Mouse (Mus musculus) layer of hippocampus, postnatal 10 days (tissue): Measurements from ENCODE around the gene Zfand5. TPM values are rescaled to one million over a fixed set of nuclear protein-coding genes. Genes with fewer than 3 reads are reported as not detected.
"Not testable (repeated sequence)": the region's sequence is repeated elsewhere in the genome, so short reads cannot be mapped to it uniquely, and the experiment has no call there.

Experiments used
- DNase-seq, 2 experiments: peaks; one replicate each; pipeline ENCODE4 v3.0.0; 2021; ENCODE audit warnings: low spot score in 2 of 2
- long read RNA-seq: library from polyadenylated mRNA; stranded (forward); transcript quantifications from one replicate; pipeline ENCODE4 v2.0.0, GENCODE M21; 2023
- total RNA-seq, 2 experiments: library from RNA; stranded (reverse); gene quantifications; 2 replicates each; pipeline ENCODE4 v1.2.3; 2021

The Zfand5 gene
- 100 to 1,000 TPM; 150 to 156 TPM for total RNA-seq
- long read RNA-seq, full-length matches to known transcripts = 155 of 176 reads
- long read RNA-seq, partial matches to known transcripts = 2 of 176 reads
- long read RNA-seq, other reads (novel, unspliced or antisense) = 19 of 176 reads

DNA sequence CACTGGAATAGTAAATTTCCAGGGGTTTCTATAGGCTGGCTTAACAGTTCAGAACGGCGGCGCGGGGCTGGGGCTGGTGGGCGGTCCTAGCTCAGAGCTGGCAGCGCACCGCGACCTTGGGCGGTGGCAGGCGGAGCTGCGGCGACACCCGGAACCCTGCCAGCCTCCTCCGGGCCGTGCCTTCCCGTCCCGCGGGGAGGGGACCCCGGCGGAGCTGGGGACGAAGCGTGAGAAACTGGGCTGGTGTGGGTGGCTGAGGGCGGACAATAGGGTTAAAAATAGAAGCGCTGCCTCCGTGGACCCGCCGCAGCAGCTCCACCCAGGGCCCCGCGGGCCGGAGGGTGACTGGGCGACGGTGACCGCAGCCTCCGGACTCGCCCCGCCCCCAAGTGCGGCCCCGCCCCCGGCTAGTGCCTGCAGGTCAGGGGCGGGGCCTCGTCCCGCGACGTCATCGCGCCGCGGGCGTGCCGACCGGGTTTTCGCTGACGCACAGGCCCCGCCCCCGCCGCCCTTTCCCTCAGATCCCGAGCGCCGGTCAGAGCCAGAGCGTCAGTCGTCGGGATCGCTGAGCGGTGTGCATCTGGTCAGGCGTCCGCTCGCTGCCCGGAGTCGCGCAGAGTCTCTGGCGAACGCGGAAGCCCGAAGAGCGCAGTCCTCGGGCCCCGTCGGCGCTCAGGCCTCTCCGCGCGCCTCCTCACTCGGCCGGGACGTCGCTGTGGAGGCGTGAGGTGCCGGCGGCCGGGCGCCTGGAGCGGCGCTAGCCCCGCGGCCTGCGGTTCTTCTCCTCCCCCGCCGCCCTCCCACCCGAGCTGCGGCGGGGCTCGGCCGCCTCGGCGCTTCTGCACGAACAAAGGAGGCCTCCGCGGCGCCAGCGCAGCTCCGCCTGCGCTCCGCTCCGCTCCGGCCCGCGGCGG is at the start of gene Zfand5:
TSS of gene Zfand5 (plus strand) at position 538 of the 914 bp plus-strand sequence.
- peak; percentile 98 to 99 for DNase-seq

DNA sequence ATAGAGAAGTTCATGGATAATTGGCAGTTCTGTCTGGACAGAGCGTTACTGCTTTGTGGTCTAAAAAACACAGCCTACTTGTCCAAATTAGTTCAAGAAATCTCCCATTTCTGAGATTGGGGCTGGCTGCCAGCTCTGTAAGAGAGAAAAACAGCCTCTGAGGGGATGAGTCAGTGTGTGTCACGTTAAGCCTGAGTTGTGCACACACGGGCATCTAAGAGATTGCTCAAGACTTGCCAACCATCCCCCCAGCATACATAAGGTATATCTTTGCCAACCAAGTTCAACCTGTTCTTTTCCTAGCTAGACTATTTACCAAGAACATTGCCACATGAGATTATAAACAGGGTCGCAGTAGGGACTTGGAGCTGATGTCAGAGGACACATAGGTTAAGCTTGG is 44.9 kb upstream of the Zfand5 start:
- peak in 1 of 2 experiments; percentile 15 for DNase-seq

DNA sequence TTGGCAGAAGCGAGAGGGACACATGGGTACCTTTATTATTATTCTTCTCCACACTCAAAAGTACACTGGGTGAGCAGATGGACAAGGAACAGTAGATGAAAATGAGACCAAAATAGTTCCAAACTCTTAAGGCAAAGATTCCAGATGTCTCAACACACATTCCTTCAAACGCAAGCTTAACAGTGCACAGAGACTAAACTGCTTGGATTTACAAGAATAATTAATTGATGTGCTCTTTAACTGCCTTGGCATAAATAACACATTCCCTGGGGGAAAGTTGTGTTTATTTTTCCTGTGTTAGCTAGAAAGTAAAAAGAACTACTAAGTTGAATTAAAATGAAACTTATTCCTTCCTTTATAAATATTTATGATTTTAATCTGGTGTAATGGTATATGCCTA is 44.3 kb upstream of the Zfand5 start:
- DNase-seq = no peak

DNA sequence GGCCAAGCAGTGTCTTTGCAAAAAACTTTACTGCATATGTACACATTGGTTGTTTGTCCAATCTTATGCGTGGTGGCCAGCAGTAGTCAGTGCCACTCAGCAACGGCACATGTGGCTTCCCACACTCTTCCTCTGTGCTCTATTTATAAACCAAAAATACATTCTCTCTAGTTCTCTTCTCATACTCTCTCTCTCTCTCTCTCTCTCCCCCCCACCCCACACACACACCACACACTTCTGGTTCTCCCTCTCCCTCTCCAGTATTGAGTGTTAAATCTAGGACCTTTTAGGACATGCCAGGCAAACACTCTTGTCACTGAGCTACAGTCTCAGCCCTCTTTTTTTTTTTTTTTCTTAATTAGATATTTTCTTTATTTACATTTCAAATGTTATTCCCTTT is 23.3 kb upstream of the Zfand5 start:
- not testable (repeated sequence) for DNase-seq

DNA sequence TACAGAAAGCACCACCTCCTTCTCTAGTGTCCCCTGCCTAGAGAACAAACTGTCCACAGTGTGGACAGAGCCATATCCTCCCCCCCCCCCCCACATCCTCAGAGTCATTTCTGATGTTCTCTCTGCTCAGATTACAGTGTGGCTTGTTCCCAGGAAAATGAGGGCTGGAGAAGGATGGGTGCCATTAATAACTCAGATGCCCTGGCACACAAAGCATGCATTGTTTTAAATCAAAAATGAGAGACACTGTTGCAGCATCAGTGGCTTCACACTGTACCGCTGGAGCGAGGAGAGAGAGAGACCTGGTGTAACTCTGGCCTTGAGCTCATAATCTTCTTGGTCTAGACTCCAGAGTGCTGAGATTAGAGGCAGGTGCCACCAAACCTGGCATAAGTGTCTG is 18.2 kb upstream of the Zfand5 start:
- DNase-seq = no peak

DNA sequence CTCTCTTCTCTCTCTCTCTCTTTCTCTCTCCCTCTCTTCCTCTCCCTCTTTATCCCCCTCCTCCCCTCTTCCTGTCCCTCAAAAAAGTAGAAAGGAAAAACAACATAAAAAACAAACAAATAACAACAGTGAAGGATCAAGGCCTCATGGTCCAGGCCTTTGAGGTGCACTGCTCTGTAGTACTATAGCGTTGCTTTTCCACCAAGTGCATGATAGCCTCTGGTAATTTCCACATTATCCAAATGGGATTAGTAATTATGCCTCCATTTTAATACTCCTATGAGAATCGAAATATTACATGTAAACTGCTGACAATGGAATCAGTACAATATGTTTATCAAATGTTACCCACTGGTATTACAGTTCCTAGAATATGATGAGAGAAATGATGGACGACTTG is 16.2 kb upstream of the Zfand5 start:
- DNase-seq = no peak

DNA sequence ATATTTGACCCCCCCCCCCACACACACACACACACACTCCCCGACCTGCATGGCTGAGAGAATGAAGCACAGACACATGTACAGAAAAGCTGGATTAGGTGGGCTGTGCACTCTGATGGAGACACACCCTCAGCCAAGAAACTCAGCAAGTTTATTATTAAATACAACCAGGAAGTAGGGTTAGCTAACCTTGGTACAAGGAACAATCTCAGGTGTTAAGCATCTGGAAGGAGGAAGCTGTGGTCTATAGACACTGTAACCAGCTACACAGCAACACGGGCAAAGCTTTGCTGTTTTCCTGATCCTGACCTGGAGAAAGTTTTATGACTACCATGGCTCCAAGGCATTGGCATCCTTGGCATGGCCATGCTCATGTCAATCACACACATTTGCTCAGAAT is 12.6 kb upstream of the Zfand5 start:
- no peak for DNase-seq

DNA sequence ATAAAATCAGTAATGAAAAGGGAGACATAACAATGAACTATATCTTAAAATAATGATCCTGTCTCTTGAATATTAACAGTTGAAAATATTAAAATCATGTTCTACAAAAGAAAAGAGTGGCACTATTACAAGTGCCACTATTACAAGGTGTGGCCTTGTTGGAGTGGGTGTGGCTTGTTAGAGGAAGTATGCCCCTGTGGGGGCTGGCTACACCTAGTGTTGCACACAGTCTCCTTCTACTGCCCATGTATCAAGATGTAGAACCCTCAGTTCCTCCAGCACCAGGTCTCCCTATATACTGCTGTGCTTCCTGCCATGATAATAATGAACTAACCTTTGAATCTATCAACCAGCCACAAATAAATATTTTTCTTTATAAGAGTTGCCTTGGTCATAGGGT is 11.8 kb upstream of the Zfand5 start:
- no peak for DNase-seq

DNA sequence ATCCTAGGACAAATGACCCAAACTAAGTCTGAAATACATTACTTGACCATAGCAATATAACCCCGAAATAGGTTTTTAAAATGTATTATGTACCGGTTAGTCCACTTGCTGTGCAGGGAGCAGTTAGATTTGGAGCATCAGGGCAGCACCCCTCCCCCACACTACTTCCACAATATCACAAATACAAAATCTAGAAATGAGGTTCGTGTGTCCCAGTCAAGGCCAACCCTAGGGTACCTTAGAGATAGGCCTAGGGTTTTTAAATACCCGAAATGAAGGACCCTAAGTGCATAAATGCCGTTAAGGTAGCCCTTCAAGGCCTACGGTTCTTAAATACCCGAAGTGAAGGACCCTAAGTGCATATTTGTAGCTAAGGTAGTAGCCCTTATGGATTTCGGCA is 892 bp upstream of the Zfand5 start:
- DNase-seq = peak in 1 of 2 experiments; percentile 19

DNA sequence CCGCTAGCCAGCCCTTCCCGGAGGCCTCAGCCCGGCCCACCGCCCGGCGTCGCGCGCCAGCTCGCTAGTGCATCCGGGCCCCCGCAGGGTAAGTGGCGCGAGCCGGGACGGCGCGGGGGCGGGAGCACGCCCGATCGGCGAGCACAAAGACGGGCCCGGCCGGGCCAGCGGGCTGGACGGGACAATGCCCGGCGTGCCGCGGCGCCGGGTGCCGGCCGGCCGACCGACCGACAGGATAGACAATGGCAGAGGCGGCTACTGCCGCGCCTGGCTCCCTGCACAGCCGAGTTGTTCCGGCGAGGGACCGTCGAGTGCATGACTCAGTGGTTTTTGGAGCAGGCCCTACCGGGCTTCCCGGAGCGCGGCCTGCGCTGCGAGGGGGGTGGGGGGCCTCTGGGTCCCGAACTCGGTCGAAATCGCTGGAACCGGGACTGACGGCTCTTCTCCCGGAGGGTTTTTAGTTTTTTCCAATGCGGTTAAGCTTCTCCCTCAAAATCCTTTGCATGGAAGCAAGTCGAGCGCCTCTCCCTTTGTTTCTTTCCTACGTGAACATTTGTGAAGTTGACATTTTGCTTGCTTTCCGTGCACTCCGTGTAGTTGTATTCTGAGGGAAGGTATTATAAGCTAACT is 692 bp downstream of the Zfand5 start:
- DNase-seq = peak; percentile 67 to 76

DNA sequence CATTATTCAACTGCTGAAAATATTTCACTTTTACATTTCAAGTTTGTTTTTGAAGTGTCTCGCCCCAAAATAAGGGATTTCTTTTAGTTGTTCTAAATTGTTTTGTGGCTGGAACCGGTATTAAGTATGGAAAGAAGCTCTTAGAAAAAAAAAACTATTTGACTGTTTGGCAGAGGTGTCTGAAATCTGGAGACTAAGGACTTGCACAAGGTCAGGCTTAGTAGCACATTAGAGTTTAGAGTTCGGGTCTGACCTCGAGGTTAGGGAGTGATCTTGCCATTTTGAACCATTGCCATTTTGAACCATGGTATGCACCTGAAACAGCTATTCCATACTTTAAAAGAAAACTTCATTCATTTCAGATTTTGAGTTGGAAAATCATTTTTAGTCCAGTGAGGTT is 1.4 kb downstream of the Zfand5 start:
- DNase-seq = no peak

DNA sequence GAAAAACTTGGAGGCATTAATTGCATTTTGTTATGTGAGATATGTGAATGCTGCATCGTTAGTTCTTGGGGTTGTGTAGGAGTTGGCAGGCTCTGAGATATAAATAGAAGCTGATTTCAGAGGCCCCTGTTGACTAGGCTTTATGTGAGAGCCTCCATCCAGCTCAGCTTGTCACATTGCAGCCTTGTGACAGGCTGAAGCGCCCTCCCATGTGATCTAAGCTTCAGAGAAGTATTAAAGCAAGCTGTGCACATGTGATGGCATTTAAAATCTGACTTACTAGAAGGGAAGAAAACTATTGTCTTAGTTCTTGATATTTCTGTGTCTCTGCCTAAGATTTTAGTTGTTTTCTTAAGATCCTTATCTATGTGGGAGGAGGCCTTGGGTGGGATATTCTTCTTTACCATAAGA is 2.1 kb downstream of the Zfand5 start:
- peak; percentile 38 to 52 for DNase-seq

DNA sequence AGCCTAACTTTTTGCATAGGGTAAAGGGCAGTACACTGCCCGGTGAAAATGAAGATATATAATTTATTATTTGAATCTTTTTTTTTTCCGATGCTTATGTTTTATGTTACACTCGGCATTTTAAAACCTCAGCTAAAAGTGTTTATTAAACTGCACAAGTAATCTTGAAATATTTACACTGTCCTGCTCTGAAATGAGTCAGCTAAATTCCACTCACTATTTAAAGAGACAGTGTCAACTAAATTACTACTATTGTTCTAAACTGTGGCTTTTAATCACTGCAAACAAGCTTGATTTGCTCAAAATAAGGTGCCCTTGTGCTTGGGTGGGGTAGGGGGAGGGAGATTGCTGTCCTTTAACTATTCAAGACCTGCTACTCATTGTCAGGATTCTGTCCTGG is 2.6 kb downstream of the Zfand5 start:
- DNase-seq = no peak

DNA sequence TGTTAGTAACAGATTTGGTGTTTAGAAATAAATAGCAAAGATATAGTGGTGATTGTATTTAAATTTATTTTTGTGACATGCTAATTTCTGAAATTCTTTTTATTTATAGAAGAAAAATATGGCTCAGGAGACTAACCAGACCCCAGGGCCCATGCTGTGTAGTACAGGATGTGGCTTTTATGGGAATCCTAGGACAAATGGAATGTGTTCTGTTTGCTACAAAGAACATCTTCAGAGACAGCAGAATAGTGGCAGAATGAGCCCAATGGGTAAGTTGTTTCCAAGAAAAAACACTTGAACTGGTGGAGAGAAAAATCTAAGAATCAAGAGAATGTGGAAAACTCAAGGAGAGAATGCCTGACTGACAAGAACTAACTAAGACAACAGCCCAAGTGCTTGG is 4.2 kb downstream of the Zfand5 start:
- DNase-seq = no peak

DNA sequence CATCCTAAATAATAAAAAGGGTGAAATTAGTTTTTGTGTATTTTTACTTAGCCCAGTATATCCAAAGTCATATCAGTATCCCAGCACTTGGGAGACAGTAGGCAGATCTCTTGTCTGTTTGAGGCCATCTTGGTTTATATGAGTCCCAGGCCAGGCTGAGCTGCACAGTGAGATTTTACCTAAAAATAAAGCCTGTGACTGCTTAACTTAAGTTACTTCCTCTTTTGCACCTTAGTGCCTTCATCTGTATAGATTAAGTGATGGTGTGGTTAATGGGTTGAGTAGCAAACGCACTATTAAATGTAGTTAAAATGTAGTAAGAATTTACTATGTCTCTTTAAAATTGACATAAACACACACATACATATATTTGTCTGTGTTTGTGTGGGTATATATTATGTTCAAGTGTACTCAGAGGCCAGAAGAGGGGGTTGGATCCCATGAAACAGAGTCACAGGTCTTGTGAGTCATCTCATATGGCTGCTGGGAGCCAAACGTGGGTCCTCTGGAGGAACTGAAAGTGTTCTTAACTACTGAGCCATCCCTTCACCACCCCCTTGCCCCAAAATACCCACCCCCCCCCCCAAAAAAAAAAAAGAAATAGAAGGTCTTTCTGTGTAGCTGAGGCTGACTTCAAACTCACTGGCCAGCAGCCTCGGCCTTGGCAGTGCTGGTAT is 14.5 kb downstream of the Zfand5 start:
- DNase-seq = no peak

DNA sequence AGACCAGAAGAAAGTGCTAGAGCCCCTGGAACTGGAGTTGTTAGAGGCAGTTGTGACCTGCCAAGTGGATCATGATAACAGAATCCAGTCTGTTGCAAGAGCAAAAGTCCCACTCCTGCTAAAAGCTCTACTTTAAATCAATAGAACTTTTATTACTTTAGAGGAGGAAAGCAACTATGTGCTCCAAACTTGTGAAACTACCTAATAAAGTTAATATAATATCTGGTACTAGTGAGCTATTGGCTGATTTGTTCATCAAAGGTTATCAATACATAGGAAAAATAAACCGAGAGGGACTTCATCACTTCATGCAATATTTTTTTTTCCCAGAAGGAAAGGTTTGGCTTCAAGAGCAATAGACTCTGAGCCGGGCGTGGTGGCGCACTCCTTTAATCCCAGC is 25.3 kb downstream of the Zfand5 start:
- no peak for DNase-seq

DNA sequence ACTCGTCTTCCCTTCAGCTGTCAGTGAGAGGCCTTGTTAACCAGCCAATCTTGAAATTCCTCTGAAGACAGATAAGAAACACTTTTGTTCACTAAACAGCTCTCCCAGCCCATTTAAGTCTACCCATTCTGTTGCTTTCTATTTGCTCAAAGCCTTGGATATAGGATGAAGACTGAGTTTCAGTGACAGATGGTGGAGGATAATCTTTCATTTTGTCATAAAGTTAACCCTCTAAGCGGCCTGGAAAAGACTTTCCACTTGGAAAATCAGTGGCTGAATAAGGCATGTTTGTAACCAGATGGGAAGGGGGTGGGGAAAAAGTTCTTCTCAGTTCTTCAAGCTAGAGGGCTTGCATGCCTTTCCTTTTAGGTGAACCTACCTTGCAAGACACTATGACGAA is 29.7 kb downstream of the Zfand5 start:
- no peak for DNase-seq

DNA sequence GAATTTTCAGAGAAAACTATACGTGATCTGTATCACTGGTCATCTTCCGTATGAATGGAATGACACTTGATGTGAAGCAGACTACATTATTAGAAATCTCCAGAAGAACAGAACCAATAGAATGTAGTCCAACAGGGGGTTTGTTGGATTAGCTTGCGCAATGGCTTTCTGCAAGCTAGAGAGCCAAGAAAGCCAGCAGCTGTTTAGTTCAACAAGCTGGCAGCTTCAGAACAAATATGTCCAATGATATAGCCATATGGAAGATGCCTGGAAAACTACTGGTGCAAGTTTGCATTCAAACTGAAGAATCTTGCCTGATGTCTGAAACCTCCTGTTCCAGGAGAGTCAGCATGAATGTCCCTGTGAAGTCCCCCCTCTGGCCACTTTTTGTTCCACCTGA is 35.7 kb downstream of the Zfand5 start:
- DNase-seq = no peak

DNA sequence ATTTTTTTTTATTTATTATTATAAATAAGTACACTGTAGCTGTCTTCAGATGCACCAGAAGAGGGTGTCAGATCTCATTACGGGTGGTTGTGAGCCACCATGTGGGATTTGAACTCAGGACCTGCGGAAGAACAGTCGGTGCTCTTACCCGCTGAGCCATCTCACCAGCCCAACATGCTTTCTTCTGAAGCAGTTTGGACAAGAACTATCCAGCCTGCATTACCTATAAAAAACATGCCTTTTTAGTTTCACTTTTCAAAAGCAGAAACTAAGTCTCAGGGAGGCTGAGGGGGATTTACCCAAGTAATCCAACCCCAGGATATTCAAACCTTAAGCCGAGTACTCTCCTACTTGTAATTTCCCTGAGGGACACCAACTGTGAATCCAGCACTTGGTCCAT is 38.3 kb downstream of the Zfand5 start:
- DNase-seq = not testable (repeated sequence)

DNA sequence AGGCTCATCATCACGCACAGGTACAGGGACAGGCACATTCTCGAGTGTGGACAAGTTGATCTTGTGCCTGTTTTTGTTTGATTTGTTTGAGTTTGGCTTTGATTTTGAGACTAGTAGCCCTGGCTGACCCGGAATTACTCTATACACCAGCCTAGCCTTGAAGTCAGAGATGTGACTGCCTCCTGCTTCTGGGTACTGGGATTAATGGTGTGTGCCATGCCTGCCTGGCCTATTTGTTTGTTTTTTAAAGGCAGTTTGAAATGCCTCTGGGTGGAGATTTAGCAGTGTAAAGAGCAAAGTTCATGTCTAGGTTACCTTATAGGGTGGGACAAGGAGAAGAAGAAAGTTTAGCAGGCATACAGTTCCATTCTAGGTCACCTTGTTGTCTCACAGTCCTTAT is 43.6 kb downstream of the Zfand5 start:
- no peak for DNase-seq

DNA sequence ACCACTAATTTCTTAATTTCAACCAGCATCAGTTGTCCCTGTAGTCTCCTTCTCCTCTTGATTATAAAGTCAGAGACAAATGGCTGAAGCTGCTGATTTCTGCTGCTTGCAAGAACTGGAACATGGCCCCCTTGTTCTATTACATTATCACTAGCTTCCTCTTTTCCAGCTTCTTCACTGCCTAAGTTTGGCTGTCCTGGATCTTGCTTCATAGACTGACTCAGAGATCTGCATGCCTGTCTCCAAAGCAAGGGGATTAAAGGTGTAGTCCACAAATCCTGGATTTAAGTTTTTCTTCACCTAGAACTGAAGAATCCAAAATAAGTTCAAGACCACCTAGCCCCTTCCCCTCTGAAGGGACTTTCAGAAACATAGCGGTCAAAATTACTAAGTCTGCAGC is 47.5 kb downstream of the Zfand5 start:
- no peak for DNase-seq

DNA sequence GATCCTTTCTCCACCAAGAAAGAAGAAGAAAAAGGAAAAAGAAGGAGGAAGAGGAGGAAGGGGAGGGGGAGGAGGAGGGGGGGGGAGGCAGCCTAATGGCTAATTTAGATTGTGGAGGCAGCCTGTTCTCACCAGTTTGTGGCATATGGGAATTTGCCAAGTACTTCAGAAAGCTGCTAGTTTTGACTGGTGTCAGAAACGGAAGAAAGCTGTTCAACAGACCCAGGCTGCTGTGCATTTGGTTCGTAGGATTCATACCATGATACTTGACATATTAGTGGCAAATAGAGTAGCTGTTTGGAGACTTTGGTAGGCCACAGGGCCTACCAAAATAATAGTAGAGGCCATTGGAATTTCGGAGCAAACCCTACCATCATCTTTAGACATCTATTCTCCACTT is 53.3 kb downstream of the Zfand5 start:
- DNase-seq = no peak
